Mouse (Mus musculus): Measurements from ENCODE around the gene Carhsp1.

DNA sequence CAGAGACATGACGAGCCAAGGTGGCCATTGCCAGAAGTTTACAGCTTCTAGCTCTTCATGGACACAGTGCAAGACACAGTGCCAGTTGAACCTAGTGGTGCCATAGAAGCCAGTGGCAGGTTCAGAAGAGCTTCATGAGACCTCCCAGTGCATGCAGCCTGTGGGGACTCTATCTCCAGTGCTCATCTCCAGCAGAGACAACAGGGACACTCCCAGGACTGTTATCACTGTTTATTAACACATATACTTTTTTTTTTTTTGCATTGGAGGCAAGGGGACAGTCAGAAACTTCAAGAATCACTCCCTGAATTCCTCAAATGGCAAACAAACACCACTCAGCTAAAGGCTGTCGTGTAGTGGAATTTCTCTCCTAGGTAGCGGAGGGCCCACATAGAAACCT is 58.5 kb downstream of the Carhsp1 start:
- TF ChIP-seq CTCF (IDR thresholded peaks at IDR 0.05; ENCODE audit: borderline replicate concordance, extremely low read depth, insufficient read depth, insufficient read length), result no peak
- no peak for TF ChIP-seq POLR2A (IDR thresholded peaks at IDR 0.05; ENCODE audit: borderline replicate concordance, extremely low read depth, insufficient read depth, insufficient read length, poor library complexity, severe bottlenecking)
